Mouse (Mus musculus) R1 (cell line): ENCODE results near the gene Adnp.
A peak's percentile ranks its signal among the peaks of the same experiment; 100 is the strongest.

Experiments
- DNase-seq: peaks from one replicate; pipeline ENCODE4 v3.0.0-alpha.2; 2018; ENCODE audit warnings: low read depth, low spot score

Adnp gene

GRCm38 (mm10) chr2:168205681-168206631, 956 bp downstream of the Adnp start:
- peak; percentile 38 for DNase-seq

DNA sequence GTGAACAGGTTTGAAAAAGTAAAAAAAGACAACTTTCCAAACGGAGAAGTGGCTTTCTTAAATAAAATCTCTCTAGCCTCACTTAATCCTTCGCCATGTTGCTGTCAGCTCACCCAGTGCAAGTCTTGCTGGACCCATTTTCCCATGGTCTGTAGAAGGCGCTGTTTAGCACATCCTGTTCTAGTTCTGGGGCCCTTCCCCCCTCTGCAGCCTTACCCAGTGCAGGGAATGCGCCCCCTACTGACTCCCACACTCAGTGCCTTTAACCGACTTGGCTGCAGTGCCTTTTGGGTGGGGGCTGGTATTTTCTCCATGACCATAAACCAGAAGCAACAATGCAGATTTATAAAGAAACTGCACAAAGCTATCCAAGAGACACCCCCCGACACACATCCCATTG, 1.6 kb downstream of the Adnp start:
- peak; percentile 98 for DNase-seq

DNA sequence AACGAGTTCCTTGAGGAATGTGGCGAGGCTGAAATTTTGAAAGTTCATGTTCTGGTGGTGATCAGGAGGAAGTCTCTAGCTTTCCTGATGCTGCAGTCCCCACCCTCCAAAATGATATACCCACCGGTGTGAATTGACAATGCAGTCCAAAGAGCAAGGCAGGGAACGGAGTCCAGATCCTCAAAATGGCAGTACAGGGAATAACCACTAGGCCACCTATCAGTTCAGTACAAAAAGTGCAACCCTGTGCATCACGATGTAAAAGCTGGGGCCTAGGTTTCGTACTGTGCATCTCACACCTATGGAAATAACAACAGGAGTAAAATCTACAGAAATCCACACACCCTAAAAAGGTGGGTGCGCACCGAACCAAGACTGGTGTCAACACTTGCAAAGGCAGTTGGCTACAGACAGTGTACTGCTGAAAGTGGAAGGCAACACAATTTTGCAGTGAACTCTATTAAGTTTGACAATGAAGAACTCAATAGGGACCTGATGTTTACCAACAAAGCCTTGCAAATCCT, 2.4 kb downstream of the Adnp start:
- peak; percentile 56 for DNase-seq

DNA sequence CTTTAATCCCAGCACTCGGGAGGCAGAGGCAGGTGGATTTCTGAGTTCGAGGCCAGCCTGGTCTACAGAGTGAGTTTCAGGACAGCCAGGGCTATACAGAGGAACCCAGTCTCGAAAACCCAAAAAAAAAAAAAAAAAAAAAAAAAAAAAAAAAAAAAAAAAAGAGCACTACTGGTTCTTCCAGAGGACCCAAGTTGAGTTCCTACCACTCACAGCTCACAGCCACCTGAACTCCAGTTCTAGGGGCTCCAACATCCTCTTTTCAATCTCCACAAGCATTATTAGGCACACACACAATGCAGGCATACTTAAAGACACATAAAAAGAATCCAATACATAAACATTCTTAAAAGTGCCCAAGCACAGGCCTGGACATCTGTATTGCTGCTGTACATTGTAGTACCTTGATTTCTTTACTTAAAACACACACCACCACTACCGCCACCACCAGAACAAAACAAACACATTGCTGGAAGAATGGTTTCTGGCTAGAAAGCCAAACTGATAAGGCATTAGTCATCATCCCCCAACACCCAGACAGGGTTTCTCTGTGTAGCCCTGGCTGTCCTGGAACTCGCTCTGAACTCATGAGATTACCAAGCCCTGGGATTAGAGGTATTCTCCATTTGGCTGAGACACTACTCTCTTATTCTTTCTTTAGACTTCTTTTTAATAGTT, 6.8 kb downstream of the Adnp start:
- no peak for DNase-seq

GRCm38 (mm10) chr2:168199476-168199875, 7.4 kb downstream of the Adnp start:
- DNase-seq, result no peak

- no peak for DNase-seq
These were observed 8.5 kb downstream of the Adnp start for GRCm38 (mm10) chr2:168198421-168198820.

- peak; percentile 83 for DNase-seq
These were observed 11.2 kb downstream of the Adnp start for GRCm38 (mm10) chr2:168195721-168196120.

DNA sequence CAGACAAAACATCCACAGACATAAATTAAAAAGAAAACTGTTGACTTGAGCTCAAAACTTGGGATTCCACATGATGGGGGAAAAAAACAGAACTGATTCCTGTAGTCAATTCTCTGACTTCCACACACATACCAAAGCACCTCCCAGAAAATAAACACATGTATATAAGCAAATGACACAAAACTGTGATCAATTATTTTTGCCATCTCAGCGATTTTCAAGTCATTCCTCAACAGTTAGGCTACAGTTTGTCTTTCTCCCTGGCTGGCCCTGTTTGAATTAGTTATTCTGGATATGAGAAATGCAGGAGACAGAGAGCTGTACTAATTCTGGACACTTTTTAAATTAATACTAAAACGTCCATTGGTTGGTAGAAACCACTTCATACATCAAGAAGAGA, 13.2 kb downstream of the Adnp start:
- no peak for DNase-seq

DNA sequence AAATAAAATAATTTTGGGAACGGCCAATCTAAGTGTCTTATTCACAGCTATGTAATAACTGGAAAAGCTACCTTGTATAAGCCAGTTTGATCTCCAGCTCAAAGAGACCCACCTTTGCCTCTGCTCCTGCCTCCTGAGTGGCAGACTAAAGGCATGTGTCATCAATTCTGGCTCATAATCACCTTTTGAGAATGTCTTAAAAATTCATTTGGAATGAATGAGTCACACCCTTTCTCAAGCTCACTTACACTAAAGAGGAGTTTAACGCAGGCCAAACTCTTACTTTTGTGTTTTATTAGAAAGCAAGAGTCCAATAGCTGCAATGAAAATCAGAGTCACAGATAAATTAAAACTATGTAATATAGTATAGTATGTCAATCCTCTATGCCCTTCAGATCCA, 15.1 kb downstream of the Adnp start:
- no peak for DNase-seq

DNA sequence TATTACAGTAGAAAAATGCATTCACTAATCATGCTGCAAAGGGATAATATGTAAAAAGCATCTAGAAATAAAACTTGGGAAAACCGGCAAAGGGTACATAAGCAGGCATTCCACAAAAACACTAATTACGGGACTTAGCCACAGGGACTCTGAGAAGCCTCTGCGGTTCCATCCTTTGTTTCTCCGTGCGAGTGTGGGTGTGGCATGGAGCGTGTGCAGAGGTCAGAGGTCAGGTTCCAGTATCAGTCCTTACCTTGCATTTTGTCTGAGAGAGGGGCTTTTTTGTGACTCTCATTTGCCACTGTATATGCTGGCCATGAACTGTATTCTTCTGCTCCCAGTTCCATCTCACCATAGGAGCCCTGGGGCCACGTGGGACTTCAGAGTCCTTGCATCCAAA, 31.0 kb downstream of the Adnp start:
- peak; percentile 71 for DNase-seq

GRCm38 (mm10) chr2:168170167-168170685, 36.7 kb downstream of the Adnp start:
- peak; percentile 73 for DNase-seq

- DNase-seq, result no peak
These were observed 37.2 kb downstream of the Adnp start for GRCm38 (mm10) chr2:168169800-168170113.

GRCm38 (mm10) chr2:168168892-168169799, 37.8 kb downstream of the Adnp start:
- peak; percentile 78 for DNase-seq

- no peak for DNase-seq
These were observed 39.1 kb downstream of the Adnp start for GRCm38 (mm10) chr2:168167781-168168180.

GRCm38 (mm10) chr2:168166750-168167460, 40.0 kb downstream of the Adnp start:
- DNase-seq, result peak; percentile 75

GRCm38 (mm10) chr2:168161978-168162377, 44.9 kb downstream of the Adnp start:
- peak; percentile 59 for DNase-seq

DNA sequence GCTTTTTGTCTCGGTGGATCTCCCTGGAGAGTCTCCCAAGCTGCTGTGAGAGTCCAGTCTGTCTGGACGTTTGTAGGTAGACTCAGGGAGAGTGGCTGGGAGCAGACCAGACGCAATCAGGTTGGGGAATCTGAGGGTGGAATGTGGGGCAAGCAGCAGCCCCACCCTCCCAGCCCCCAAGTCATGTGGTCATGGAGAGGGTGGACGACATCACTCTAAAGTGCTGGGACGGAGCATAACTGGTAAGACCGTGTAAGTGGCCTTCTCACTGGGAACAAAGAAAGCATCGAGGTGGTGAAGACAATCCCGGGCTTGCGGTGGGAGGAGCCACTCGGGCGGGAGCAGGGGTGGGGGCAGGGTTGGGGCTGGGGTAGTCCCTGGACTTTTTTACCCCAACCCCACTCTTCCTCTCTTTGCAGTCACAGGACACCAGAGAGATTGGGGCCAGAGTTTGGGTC, 45.4 kb downstream of the Adnp start:
- DNase-seq, result peak; percentile 83

- DNase-seq, result peak; percentile 68
These were observed 46.5 kb downstream of the Adnp start for GRCm38 (mm10) chr2:168160370-168160930.

- peak; percentile 84 for DNase-seq
These were observed 47.8 kb downstream of the Adnp start for GRCm38 (mm10) chr2:168158911-168159711.
